Mouse (Mus musculus): ENCODE measurements around the gene Nrtn. TPM values are rescaled to one million over a fixed set of nuclear protein-coding genes. Genes with fewer than 3 reads are reported as not detected.

The Nrtn gene
- total RNA-seq, 2 experiments from 2014 or later, result 22.4 to 22.5 TPM

GRCm38 (mm10) chr17:56717363-56718058 is 39.8 kb downstream of the Nrtn start, which contains the start of the genes Ndufa11 and Vmac:
TSS of gene Ndufa11 (plus strand) at chr17:56717767.
TSS of gene Vmac (minus strand) at chr17:56718022.
- DNase-seq, result peak; percentile 97

- DNase-seq, result peak; percentile 97
Measured at GRCm38 (mm10) chr17:56716655-56717362, 40.5 kb downstream of the Nrtn start.

DNA sequence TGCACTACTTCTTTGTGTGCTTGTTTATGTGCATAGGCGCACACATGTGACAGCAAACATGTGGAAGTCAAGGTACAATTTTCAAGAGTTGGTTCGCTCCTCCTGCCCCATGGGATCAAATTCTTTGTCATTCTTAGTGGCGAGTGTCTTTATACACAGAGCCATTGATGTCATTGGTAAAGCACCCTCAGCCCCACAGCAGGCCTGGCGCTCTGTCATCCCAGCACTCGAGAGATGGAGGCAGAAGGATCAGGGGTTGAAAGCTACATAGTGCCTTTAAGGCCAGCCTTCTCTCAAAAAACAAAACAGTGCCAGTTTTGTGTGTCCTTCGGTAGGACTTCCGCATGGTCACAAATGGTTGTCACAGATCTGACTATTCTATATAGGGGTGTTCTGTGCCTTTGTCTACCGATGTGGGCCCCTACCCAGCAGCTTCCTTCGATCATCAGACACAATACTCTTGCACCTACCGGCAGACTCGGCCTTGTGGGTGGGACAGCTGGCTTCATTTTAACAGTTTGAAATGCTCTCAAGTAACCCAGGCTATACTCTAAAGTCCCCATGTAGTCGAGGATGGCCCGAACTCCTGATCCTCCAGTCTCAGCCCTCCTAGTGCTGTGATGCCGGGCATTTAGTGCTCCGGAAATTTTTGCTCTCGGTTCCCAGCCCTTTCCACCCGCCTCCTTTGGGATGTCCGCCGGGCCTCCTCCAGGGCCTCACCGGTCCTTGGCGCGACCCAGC is 41.2 kb downstream of the Nrtn start:
- no peak for DNase-seq

DNA sequence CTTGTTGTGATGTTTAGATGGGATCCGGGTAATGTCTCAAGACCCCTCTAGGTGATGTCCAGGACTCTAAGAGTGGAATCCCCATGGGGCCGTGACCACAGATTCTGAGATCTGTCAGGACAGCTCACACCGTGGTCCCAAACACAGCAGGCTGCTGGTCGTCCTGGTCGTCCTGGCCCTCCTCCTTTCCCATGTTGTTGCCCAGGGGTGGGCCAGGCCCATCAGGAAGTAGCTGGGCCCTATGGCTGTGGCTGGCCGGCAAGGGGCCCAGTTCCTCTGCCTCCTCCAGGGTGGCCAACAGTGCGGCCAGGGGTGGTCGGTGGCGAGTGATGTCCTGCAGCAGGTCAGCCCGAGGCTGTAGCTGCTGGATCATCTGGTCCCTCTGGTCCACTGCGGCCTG is 42.0 kb downstream of the Nrtn start:
- DNase-seq, result no peak

DNA sequence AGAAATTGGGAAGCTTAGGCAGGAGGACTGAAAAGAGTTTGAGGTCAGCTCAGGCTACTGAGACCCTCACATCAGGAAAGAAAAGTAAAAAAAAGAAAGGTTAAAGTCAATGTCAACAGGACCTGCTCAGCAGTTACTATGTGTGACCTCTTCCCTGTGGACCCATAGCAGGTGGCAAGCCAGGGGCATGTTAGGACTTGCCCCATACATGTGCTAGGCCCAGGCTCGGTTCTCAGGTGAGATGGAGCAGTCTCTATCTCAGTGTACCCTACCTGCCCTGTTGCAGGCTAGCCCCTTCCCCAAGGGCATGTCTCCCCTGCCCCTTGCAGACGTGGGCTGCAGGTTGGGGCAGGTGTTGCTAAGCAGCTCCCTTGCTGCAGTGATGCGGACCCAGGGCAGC is 47.6 kb downstream of the Nrtn start:
- DNase-seq, result no peak

GRCm38 (mm10) chr17:56708692-56709091 is 48.6 kb downstream of the Nrtn start:
- no peak for DNase-seq

DNA sequence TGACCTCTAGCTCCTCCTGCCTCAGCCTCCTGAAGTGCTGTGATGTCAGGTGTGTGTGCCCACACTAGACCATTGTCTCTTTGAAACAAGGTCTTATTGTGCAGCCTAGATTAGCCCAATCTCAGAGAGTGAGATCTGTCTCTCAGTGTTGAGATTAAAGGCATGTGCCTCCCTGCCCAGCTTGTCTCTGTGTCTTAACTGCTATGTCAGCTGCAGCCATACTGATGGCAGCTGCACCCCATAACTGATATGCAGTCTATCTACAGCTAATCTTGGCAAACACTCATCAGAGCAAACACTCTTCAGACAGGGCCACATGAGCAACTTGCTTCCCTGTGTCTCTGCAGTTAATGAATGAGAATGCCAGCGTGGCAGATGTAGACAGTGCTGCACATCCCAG is 50.8 kb downstream of the Nrtn start:
- DNase-seq, result no peak

DNA sequence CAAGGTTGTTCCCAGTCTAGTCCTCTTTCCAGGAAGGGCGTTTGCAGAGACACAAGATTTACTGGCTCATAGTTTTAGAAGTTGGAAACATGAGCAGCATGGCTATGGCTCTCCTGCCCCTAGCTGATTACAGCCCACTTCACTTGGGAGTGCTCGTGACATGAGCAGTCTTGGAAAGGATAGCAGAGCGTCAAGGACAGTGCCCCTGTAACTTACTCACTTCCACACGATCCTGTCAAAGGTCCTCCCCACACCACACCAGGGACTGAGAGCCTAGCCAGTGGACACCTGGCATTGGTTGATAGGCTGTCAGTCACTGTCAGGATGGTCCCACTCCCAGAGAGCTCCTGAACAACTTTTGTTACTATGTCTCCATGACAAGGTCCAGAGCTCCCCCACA is 54.3 kb downstream of the Nrtn start:
- no peak for DNase-seq

Other genes with a start within 250 kb of the Nrtn start
- gene Znrf4, start 245.1 kb downstream of the Nrtn start, total RNA-seq (2021), result not detected
- under 1 TPM; 0.54 to 0.71 TPM for gene Gm20219, start 203.1 kb downstream of the Nrtn start, total RNA-seq (2021)
- gene Safb2, start 172.9 kb downstream of the Nrtn start, total RNA-seq (2021), result 10 to 100 TPM; 69.2 to 70.0 TPM
- 10 to 100 TPM; 89.2 to 92.5 TPM for gene Safb, start 172.7 kb downstream of the Nrtn start, total RNA-seq (2021)
- 100 to 1,000 TPM; 295 to 325 TPM for gene 2410015M20Rik, start 147.8 kb downstream of the Nrtn start, total RNA-seq (2021)
- gene Rpl36, start 144.1 kb downstream of the Nrtn start, total RNA-seq (2021), result 100 to 1,000 TPM; 921 to 984 TPM
- gene Lonp1, start 130.6 kb downstream of the Nrtn start, total RNA-seq (2021), result 10 to 100 TPM; 89.0 to 90.5 TPM
- under 1 TPM; 0.17 to 0.20 TPM for gene Catsperd, start 129.4 kb downstream of the Nrtn start, total RNA-seq (2021)
- gene Ranbp3, start 84.2 kb downstream of the Nrtn start, total RNA-seq (2021), result 10 to 100 TPM; 60.5 to 61.8 TPM
- gene Ndufa11, start 39.8 kb downstream of the Nrtn start, total RNA-seq (2021), result 100 to 1,000 TPM; 705 to 809 TPM
- 1 to 10 TPM; 5.3 to 8.0 TPM for gene Vmac, start 39.5 kb downstream of the Nrtn start, total RNA-seq (2021)
- gene Dus3l, start 7.2 kb upstream of the Nrtn start, total RNA-seq (2021), result 10 to 100 TPM; 22.8 to 23.5 TPM
- under 1 TPM; 0.41 to 0.61 TPM for gene Prr22, start 12.7 kb upstream of the Nrtn start, total RNA-seq (2021)
- 1 to 10 TPM; 8.1 to 9.3 TPM for gene Rfx2, start 73.5 kb upstream of the Nrtn start, total RNA-seq (2021)
- not detected for gene Acsbg2, start 116.9 kb upstream of the Nrtn start, total RNA-seq (2021)
- under 1 TPM; 0.16 to 0.21 TPM for gene 1700061G19Rik, start 117.9 kb upstream of the Nrtn start, total RNA-seq (2021)
- gene Mllt1, start 177.9 kb upstream of the Nrtn start, total RNA-seq (2021), result 10 to 100 TPM; 40.5 to 41.6 TPM
- gene Acer1, start 224.6 kb upstream of the Nrtn start, total RNA-seq (2021), result not detected
- 10 to 100 TPM; 55.1 to 60.7 TPM for gene Clpp, start 232.8 kb upstream of the Nrtn start, total RNA-seq (2021)
- 10 to 100 TPM; 42.3 to 49.3 TPM for gene Alkbh7, start 239.8 kb upstream of the Nrtn start, total RNA-seq (2021)
- not detected for gene Pspn, start 242.5 kb upstream of the Nrtn start, total RNA-seq (2021)

All from heart, postnatal 4 days (tissue).